Mouse (Mus musculus) megakaryocyte, embryonic 14.5 days (primary cell): ENCODE measurements around the gene Topaz1.

Source experiments
- FLI1 ChIP-seq: IDR thresholded peaks from 2 replicates; pipeline ENCODE4 v1.6.1; 2012; ENCODE audit warnings: low read length, inconsistent platforms, mixed read lengths
- GATA1 ChIP-seq: IDR thresholded peaks from 3 replicates; pipeline ENCODE4 v1.6.1; 2012; ENCODE audit warnings: mixed read lengths, low read length, inconsistent platforms, borderline replicate concordance

DNA sequence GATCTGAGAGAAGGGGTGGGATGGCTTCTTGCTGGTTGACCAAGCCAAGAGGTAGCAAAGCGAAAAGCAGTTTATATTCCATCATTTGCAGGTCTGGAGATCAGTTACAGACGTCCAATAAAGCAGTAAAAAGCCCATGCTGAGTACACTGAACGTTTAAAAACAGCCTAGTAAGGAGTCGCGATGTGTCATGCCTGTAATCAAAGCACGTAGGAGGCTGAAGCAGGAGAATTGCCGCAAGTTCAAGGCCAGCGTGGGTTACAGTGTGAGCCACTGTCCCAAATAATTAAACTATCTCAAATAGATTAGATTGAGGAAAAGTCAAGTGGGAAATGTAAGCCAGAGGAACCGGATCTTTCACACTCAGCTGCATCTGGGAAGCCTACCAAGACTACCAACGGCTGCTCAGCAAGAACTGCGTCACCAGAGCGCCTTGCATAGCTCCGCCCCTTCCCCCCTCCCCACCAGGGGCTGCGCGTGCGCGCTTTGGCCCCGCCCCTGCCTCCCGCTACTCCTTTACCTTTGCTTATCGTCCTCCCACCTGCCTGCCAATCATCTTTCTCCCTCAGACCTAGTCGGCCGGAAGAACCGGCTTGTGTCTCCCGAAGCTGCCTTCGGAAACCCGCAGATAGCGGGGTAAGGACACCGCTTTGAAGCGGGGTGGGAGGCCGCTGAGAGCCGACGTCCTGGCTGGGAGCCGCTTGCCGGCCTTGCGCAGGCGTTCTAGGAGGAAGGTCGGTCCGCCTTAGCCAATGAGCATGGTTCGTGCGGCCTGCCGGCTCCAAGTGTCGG, 58.1 kb downstream of the Topaz1 start, which contains the start of gene Tcaim:
- TF ChIP-seq GATA1 (no peak), FLI1 (no peak)
